Mouse (Mus musculus): ENCODE results near the gene Ifit1bl1.
"Not testable (repeated sequence)": the region's sequence is repeated elsewhere in the genome, so short reads cannot be mapped to it uniquely, and the experiment has no call there.

The Ifit1bl1 gene

DNA sequence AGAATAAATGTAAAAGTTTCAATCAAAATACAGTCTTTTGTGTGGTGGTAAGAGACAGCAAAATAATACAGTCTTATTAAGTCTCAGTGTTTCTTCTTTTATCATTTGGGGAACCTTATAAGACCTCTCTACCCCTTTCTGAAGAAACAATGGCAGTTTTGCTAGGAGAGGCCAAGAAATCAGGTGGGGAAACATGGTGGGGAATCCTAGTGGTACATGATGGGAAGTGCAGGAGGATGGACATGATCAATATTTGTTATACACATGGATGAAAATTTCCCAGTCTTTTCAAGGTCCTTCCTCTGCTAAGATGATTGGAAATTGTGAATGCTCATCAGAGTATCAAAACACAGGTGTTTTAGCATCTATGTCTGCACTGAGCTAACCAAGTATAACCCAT is 12.8 kb downstream of the Ifit1bl1 start:
- no peak for DNase-seq (ENCODE audit: low spot score in 2 of 2)

DNA sequence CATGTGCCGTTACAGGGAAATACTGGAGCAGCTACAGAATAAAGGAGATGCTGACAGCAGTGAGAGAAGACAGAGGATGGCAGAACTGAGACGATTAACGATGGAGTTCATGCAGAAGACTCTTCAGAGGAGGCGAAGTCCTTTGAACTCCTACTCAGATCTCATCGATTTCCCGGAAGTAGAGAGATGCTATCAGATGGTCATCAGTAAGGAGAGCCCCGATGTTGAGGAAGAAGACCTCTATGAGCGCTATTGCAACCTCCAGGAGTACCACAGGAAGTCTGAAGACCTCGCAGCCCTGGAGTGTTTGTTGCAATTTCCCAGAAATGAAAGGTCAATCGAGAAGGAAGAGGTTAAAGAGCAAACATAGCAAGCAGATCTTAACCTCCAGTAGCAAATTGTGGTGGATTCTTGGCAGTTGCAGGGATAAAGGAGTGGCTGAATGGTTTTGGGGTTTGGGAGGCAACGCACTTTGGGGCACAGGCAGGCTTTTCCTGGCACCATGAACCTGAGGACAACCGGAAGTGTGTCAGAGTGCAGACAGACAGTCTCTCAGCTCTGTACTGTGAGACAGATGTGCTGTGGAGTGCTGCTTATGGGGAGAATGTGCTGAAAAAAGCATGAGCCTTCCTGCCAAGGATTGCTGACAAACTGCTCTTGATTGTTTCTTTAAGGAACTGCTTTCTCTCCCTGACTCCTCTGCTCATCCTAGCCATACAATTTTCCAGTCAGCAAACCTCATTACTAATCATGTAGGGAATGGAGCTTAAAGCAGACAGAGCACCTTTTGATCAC is 13.7 kb downstream of the Ifit1bl1 start:
- not testable (repeated sequence) for DNase-seq (ENCODE audit: low spot score in 2 of 2)

DNA sequence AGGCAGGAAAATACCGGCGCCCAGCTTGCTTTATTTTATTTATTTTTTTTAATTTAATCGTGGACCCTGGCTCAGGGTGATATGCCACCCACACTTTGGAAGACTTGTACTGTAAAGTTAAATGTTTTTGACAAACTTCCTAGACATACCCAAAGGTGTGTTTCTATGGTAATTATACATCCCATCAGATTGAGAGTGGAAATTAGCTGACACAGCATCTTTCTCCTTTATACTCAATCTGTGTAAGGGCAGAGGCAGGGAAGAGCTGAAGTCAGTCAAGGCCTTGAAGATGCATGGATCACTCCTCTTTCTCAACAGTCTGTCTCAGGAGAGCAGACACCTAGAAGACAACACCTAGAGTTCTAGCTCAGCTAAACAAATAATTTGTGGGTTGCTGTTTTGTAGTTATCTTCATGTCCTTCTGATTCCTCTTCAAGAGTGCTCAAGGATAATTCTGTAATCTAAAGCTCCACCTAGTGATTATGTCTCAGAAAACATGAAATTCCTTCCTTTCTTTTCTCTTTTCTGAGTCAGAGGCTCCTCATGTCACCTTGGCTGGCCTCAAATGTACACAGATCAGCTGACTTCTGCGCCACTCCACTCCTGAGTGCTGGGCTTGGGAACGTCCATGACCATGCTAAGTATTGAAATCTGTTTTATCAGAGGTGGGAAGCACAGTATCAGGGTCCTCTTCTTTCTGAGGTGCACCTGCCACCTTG is 15.9 kb downstream of the Ifit1bl1 start:
- not testable (repeated sequence) for DNase-seq (ENCODE audit: low spot score in 2 of 2)

DNA sequence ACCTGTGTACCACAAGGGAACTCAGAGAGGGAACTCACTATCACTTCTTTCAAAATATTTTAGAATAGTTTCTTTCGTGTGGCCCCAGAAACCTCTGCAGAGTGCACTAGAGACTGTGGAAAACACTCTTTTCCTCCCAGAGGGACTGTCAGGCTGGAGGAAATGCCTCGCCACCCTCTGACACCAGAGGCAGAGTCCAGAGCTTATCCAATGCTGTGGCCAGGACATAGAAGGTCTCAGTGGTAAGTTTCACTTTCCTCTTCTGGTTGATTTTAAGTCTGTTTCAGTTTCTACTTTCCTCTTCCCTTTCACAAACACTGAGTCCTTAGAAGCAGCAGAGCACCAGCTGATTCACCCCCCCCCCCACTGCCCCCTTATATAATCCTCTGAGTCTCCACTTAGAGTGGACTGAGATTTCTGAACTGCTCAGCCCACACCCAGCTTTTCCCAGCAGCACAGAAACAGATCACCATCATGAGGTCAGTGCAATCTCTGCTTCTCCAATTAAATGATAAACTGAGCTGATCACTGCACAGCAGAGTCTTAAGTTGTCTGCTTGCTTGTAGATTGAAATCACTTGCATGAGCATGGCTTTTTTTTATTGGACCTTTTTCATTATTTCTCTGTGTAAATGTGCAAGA is 18.5 kb downstream of the Ifit1bl1 start, which contains the start of gene Ifit3:
Gene Ifit3, plus strand, starts transcription at position 406 of the 641 bp plus-strand sequence.
- DNase-seq (ENCODE audit: low spot score in 2 of 2) = peak; percentile 57 to 58

DNA sequence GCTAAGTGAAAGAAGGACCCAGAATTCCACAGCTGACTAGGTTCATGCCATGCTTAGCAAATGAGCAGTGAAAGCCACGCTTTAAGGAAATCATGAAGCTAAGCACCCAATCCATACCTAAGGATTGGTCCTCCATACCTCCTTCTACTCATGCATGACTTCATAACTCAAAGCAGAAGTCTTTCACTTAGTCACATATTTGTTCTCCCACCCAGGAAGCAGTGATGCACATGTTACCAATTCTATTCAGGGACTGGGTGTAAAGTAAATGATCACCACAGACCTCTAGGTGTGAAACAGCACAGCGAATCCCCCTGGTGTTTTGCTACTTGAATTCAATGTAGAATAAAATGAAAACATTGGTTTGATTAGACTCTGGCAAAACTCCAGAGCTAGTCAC is 19.1 kb downstream of the Ifit1bl1 start:
- not testable (repeated sequence) for DNase-seq (ENCODE audit: low spot score in 2 of 2)

DNA sequence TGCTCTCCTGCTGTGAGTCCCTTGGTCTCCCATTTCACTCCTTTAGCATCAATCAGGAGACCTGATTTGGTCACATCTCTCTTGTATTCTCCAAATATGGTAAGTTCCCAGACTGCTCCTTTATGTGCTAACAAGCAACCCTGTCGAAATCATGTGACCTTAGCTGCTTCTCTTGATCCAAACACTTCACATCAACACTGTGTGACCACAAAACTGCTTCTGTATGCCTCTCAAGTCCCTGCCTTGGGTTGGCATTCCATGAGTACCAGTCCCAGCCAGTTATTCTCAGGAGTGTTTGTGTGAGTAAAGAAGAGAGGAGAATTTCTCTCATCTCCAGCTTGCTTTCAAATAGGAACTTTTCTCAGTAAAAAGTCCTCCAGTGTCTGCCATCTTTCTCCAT is 24.6 kb downstream of the Ifit1bl1 start:
- DNase-seq (ENCODE audit: low spot score in 2 of 2) = no peak

DNA sequence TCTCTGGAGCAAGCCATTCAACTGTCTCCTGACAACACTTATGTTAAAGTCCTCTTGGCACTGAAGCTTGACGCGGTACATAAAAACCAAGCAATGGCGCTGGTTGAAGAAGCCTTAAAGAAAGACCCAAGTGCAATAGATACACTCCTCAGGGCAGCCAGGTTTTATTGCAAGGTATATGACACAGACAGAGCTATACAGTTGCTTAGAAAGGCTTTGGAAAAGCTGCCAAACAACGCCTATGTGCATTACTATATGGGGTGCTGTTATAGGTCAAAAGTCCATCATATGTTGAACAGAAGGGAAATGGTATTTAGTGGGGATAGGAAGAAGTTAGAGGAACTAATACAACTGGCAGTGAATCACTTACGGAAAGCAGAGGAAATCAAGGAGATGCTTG is 28.1 kb downstream of the Ifit1bl1 start:
- no peak for DNase-seq (ENCODE audit: low spot score in 2 of 2)

DNA sequence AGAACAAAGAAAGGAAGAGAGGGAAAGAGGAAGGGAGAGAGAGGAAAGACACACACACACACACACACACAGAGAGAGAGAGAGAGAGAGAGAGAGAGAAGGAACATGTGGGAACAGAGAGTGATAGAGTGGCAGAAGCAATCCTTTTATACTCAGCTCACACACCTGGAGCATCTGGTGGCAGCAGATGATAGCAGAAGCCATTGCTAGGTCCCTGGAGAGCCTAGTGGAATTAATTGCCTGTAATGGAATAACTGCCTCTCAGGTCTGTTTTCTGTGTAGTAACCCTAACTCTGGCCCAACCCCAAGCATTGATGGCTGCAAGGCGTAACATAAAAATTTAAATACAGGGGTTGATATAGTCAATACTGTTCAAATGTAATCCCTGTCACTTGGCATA is 30.7 kb downstream of the Ifit1bl1 start:
- DNase-seq (ENCODE audit: low spot score in 2 of 2) = no peak

DNA sequence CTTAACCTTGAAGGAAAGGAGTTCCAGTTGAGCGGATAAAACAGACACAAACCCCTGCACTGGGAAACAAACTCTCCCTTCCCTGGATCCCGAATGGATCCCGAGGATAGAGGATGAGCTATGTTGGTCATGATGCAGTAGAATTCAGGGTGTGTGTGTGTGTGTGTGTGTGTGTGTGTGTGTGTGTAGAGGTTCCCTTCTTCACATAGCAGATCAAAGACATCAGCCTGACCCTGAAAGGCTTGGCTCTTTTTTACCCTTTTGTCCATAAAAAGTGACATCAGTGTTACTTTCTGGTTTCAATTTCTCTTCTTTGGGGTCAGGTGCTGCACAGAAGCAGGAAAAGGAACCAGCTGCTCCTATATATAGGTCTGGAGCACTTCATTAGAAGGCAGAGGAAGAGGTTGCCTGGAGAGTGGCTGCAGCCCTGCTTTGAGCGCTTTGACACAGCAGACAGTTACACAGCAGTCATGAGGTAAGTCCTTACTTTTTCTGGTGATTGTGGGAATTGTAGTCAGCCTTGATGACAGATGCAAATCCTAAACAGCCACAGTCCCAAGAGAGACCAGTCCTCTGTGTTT is 31.8 kb downstream of the Ifit1bl1 start:
- no peak for DNase-seq (ENCODE audit: low spot score in 2 of 2)

DNA sequence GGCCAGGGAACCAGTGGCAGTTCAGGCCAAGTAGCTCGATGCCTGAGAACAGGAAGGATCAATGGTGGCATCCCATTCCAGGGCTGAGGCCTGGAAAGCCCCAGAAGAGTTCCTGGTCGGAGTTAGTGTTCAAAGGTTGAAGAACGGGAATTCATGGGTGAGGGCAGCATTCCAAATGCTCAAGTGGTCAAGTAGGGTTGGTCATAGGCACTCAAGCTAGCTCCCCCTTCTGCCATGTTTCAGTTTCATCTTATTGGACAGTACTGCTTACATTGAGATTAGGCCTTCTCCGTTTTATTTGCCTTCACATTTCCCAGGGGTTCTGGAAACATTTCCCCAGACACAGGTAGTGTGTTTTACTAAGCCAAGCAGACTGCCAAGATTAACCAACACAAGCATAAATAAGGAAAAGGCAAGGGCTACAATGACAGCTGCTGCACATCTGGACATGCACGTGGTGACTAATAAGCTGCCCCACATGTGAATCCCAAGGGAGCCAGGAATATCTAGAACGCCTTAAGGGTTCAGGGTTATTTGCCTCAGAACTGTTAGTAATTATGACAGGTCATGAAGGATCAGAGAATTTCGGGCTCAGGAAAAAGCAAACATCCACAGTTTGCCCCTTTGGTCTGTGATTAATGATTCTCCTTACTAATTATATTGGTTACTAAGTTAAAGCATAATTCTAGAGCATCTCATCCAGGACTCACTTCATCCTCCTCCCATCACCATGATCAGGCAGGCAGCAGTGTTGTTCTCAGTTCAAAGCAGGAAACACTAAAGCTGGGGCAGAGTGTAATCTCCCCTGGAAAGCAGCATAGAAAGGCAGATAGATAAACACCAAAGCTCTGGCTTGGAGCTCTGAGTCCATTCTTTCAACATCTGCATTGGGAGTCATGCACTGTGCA is 32.5 kb downstream of the Ifit1bl1 start:
- DNase-seq (ENCODE audit: low spot score in 2 of 2) = no peak

DNA sequence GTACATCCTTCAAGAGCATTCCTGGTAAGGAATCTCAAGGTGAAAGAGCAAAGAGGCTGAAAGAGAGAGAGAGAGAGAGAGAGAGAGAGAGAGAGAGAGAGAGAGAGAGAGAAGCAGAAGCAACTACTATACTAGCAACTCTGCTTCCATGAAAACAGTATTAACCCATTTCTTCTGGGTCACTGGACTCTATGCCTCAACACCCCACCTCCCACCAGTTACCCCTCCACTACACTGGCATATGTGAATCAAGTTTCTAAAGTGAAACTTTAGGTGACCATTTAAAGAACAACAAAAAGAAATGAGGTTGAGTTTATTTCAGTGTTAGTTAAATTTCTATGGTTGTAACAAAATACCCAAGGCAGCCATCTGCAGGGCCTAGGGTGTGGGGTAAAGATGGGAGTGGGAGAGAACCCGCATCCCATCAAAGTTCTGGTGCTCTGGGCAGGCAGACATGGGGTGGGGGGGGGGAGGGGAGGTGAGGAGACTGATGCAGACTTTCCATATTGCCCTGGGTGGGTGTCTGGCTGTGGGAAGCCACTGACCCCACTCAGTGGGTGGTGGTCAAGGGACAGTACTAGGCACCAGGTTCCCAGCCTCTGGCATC is 35.5 kb downstream of the Ifit1bl1 start:
- DNase-seq (ENCODE audit: low spot score in 2 of 2) = no peak

DNA sequence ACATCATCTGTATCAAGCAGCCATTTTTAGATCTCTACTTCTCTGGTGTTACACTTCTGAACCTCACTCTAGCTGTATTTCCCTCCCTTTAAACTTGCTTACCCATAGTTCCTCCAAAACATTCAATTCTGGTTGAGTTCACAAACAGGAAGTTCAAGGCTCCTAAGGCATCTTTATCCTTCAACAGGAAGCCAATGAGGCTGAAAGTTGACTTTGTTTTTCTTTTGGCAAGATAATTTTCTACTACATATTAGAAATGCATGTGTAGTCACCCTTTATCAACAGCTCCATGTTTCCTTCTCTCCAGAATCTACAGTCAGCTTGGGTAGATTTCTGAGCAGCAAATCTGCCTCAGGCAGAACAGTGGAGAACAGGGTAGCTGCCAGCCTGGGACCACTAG is 39.2 kb downstream of the Ifit1bl1 start:
- DNase-seq (ENCODE audit: low spot score in 2 of 2) = no peak

DNA sequence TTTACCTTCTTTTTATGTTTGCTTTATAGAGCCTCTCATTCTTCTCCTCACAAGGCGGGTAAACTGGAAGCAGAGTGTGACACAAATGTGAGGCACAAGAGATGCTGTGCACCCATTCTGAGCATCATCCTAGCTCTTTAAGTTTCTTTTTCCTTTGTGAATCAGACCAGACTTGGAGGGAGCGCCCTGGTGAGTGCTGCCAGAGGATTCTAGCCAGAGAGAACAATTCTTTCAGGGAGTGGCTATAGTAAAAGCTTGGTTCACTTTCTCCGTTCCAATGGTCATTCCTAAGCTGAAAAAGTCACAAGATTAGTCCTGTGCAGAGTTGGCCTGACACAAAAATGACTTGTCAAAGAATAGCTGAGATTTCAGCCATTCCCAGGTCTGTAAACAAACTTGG is 45.1 kb downstream of the Ifit1bl1 start:
- peak in 1 of 2 experiments; percentile 55 for DNase-seq (ENCODE audit: low spot score in 2 of 2)

DNA sequence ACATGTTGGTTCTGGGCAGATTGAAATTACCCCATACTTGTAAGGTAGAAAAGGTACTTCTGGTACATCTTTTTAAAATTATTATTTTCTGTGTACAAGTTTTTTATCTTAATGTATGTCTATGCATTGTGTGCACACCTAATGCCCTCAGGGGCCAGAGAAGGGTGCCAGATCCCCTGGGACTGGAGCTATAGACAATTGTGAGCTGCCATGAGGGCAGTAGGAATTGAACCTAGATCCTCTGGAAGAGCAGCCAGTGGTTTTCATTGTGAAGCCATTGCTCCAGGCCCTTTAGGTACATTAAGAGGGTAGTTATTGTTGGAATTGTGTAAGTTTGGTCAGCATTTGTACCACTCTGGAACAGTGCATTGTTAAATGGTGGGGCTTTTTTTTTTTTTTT is 47.7 kb downstream of the Ifit1bl1 start:
- no peak for DNase-seq (ENCODE audit: low spot score in 2 of 2)

DNA sequence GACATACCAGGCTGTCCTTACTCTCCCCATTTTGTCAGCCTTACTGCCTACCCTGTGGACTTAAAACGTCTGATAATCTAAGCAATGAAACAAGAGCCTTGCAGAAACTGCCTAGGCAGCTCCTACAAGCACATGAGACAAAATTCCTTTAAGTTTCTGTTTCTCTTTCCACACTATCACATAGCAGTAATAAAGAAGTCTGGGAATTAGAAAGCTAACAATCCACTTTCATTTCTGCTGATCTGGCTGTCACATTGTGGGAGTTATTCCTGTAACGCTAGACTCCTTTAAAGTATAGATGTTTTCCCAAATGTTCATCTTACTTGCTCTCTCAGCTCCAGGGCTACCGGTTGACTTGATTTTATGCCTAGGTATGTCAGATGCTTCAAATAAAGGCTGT is 48.2 kb downstream of the Ifit1bl1 start:
- peak; percentile 10 to 17 for DNase-seq (ENCODE audit: low spot score in 2 of 2)

DNA sequence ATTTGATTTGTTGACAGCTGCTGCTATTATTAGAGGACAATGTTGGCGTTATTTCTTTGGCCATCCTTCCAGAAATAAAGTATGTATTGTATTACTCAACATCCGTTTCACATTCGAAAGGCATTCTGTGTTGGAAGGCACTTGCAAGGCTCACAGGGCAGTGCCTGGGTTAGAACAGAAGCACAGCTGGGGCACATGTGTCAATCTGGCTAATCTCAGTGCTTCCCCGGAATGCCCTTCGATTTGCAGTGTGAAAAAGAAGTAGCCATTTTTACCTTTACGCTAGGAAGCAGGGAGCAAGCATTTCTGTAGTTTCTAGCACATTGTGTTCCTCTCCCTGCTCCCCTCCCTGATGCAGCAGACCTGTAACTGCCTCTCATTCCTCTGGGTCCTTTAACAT is 48.7 kb downstream of the Ifit1bl1 start:
- DNase-seq (ENCODE audit: low spot score in 2 of 2) = peak; percentile 34 to 48

DNA sequence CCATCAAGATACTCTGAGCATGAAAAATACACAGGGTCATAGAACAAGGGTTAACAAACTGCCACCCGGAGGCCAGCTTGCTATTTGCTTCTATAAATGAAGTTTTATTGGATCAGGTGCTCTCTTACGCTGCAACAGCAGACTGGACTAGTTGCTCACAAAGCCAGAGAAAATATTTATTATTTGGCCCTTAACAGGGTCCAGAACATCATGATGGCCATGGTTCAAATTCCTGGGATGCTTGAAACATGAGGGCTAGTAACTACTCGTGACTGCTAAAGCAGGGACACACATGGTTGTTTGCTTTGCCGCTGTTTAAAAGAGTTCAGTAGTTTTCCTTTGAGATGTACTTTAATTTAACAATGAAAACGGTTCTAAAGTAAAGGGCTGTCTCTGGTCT is 49.8 kb downstream of the Ifit1bl1 start:
- peak; percentile 43 to 67 for DNase-seq (ENCODE audit: low spot score in 2 of 2)

DNA sequence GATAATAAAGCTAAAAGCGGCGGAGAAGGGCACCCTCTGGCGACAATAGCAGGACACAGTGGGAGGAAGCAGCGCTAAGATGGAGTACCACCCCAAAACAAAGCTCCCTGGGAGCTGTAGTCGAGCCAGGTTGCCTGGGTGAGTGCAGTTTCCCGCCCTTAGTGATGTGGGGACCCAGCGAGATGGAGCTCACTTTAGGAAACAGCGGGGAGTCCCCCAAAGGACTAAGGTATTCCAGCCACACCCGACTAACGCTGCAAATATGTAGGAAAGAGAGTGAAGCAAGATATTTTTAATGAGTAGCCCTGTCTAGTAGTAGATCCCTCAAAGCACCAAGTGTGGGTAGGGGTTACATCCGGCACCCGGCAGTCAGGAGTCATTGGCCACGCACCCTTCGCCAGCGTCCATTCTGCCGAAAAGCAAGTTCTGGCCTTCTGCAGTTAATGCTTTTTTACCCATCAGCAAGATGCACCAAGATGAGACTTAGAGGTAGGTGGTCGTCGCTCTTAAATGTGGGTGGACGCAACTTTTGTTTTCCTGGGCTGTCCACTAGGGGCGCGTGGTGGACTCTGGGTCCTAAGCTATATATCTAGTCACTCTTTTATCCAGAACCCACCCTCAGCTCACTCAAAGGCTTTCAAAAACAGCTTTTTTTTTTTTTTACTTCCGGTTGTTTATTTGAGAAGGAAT is 51.1 kb downstream of the Ifit1bl1 start, which contains the start of gene Ifit2:
Gene Ifit2, plus strand, starts transcription at position 161 of the 690 bp plus-strand sequence.
- DNase-seq (ENCODE audit: low spot score in 2 of 2) = peak; percentile 80 to 82

DNA sequence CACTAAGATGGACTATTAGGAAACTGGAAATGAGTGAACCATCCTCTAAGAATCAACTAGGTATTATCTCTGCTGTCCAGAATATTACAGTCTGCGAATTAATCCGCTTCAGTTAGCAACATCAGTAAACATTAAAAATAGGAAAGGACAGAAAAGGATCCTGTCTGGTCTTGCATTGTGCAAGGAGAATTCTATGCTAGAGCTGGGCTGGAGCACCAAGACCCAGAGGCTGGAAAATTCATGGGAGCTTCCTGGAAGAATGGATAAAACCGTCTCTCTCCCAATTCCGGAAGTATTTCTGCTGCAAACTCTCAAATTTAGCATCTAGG is 51.6 kb downstream of the Ifit1bl1 start:
- DNase-seq (ENCODE audit: low spot score in 2 of 2) = no peak

DNA sequence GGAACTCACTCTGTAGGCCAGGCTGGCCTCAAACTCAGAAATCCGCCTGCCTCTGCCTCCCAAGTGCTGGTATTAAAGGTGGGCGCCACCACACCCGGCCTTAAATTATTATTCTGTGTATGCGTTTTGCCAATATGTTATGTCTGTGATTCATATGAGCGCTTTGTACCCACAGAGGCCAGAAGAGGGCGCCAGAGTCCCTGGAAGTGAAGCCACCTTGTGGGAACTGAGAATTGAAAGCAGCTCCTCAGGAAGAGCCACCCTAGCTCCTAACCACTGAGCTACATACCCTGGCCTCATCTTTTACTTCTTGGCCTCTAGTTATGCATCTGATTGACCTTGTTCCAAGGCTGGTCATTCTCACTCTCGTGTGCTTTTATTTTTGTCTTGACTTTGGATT is 53.8 kb downstream of the Ifit1bl1 start:
- peak; percentile 44 to 81 for DNase-seq (ENCODE audit: low spot score in 2 of 2)
